Mouse (Mus musculus) stomach, embryonic 16.5 days (tissue): ENCODE measurements around the gene Wasf2. TPM values are rescaled to one million over a fixed set of nuclear protein-coding genes. Genes with fewer than 3 reads are reported as not detected.

Experiments
- ATAC-seq: fragments of 200-750 bp; cut with Nextera tagmentation; 2 replicates; pipeline ENCODE4 v1.8.0; 2017; ENCODE audit warnings: moderate number of reproducible peaks, moderate TSS enrichment; ENCODE audit not compliant: insufficient read depth, low FRiP score
- H3K27ac ChIP-seq: fragments of 300-500 bp; sonication (generic); 2 replicates; pipeline ENCODE4 v1.5.1; 2014; ENCODE audit warnings: low read length
- H3K27me3 ChIP-seq: fragments of 300-500 bp; sonication (generic); 2 replicates; pipeline ENCODE4 v1.6.1; 2014; ENCODE audit warnings: low read length, control low read depth, mixed read lengths; ENCODE audit not compliant: control insufficient read depth, insufficient read depth
- H3K36me3 ChIP-seq: fragments of 300-500 bp; sonication (generic); 2 replicates; pipeline ENCODE4 v1.6.1; 2014; ENCODE audit warnings: low read length; ENCODE audit not compliant: control insufficient read depth, insufficient read depth
- H3K4me1 ChIP-seq: fragments of 300-500 bp; sonication (generic); 2 replicates; pipeline ENCODE4 v1.6.1; 2014; ENCODE audit warnings: low read length, control low read depth, mixed read lengths; ENCODE audit not compliant: control insufficient read depth, insufficient read depth
- H3K4me2 ChIP-seq: fragments of 300-500 bp; sonication (generic); 2 replicates; pipeline ENCODE4 v1.6.1; 2014; ENCODE audit warnings: low read depth, low read length, mixed read lengths
- H3K4me3 ChIP-seq: fragments of 300-500 bp; sonication (generic); replicated peaks from 2 replicates; pipeline ENCODE4 v1.5.1; 2014; ENCODE audit warnings: mild to moderate bottlenecking, low read length
- H3K9ac ChIP-seq: fragments of 300-500 bp; sonication (generic); 2 replicates; pipeline ENCODE4 v1.6.1; 2014; ENCODE audit warnings: low read length
- H3K9me3 ChIP-seq: fragments of 300-500 bp; sonication (generic); replicated peaks from 2 replicates; pipeline ENCODE4 v1.6.1; 2016; ENCODE audit warnings: low read length, control low read depth; ENCODE audit not compliant: control insufficient read depth
- WGBS: fragments of 180-500 bp; shearing (Covaris S2); extraction: QIAGEN DNeasy Blood & Tissue Kit; methylation state at CpG from one replicate; pipeline ENCODE4 v1.1.7; 2014; 5-methylcytosine and 5-hydroxymethylcytosine counted together
- polyA plus RNA-seq: library from polyadenylated mRNA; unstranded; fragments of >200 nt; fragmentation: Nextera tagmentation; extraction: Ambion mirVana; gene quantifications from 2 replicates; pipeline ENCODE4 v1.2.1, GENCODE M21; 2015

Gene Wasf2
- polyA plus RNA-seq, 1 experiment from 2014 or later = 84.3 TPM

DNA sequence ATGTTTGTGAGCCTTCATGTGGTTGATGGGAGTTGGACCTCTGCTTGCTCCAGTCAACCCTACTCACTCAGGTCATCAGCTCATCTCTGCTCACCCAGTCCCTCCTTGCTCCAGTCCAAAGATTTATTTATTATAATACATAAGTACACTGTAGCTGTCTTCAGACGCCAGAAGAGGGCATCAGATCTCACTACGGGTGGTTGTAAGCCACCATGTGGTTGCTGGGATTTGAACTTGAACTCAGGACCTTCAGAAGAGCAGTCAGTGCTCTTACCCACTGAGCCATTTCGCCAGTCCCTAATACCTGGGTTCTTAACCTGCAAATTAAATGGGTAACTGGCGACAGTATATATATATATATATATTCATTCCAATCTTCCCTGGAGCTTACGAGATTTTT is 105.1 kb downstream of the Wasf2 start:
- 76% methylated on average over 5 of the region's 5 CpGs for WGBS
- Histone ChIP-seq H3K9ac (no peak overlapping the region), H3K36me3 (no peaks in the 10 kb centered on the region), H3K27me3 (peaks cover 3% of the 10 kb centered on the region), H3K9me3 (no peaks in the 10 kb centered on the region), H3K4me1 (peaks cover 2% of the 10 kb centered on the region; the same call in 1 of the 2 replicates), H3K4me3 (no peak overlapping the region), H3K4me2 (no peak overlapping the region), H3K27ac (no peak overlapping the region)
- ATAC-seq = no peak

DNA sequence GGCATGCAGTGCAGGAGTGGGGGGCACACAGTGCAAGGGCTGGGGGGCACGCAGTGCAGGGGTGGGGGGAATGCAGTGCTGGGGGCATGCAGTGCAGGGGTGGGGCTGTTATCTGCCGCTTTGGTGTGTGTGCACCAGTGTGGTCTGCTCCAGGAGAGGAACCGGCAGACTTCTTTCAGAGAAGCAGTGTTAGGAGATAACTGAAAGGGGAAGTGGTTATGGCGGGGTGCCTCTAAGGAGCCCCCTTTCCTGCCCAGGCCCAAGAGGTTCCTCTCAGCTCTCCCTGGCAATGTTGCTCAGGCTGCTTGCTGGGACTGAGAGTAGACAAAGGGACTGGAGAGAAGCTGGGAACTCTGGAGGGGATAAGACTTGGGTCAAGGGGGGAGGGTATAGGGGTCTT is 107.6 kb downstream of the Wasf2 start:
- no peak overlapping the region for H3K4me3 ChIP-seq
- no peak overlapping the region for H3K9ac ChIP-seq
- H3K4me1 ChIP-seq = peaks cover 11% of the 10 kb centered on the region; the same call in 1 of the 2 replicates
- no peaks in the 10 kb centered on the region for H3K36me3 ChIP-seq
- H3K4me2 ChIP-seq = no peak overlapping the region
- no peaks in the 10 kb centered on the region for H3K9me3 ChIP-seq
- no peak for ATAC-seq
- peaks cover 3% of the 10 kb centered on the region for H3K27me3 ChIP-seq
- no peak overlapping the region for H3K27ac ChIP-seq
- 62% methylated on average over 4 of the region's 4 CpGs for WGBS

DNA sequence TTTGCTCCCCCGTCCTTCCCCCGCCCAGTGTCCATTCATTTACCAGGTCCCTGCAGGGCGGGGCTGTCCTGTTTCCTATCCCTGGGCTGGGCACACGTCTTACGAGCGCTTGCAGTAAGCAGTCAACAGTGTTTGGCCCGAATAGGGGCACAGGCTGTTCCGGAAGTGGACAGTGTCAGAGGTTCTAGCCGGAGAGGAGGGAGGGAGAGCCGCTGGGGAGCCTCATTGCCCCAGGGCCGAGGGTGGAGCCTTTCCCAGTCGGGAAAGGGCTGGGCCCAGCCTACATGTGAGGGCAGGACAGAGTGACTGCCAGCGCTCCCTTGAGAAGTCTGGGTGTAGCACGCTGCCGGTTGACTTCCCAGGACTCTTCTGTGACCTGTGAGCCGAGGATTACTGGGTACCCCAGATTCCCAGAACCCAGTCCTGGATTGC is 110.2 kb downstream of the Wasf2 start, which contains the start of gene Map3k6:
Gene Map3k6 (plus strand): TSS at position 329 of the 432 bp plus-strand sequence.
- Histone ChIP-seq H3K27ac (peak within 1 kb of the TSS; percentile 78), H3K9ac (peak within 1 kb of the TSS; percentile 84), H3K9me3 (no peaks in the 10 kb centered on the region), H3K4me3 (peak within 1 kb of the TSS; percentile 71), H3K4me2 (peak within 1 kb of the TSS; percentile 96), H3K4me1 (peaks cover 11% of the 10 kb centered on the region; the same call in 1 of the 2 replicates), H3K27me3 (peaks cover 3% of the 10 kb centered on the region), H3K36me3 (no peaks in the 10 kb centered on the region)
- peak; percentile 74 for ATAC-seq
- WGBS = 8% methylated on average over 16 of the region's 16 CpGs

- Histone ChIP-seq H3K27ac (peak overlapping the region; percentile 78), H3K27me3 (no peaks in the 10 kb centered on the region), H3K4me2 (peak overlapping the region; percentile 96), H3K4me3 (peak overlapping the region; percentile 71), H3K9me3 (no peaks in the 10 kb centered on the region), H3K36me3 (no peaks in the 10 kb centered on the region), H3K9ac (peak overlapping the region; percentile 84), H3K4me1 (peaks cover 11% of the 10 kb centered on the region; the same call in 1 of the 2 replicates)
- WGBS = under 1% methylated on average over 78 of the region's 78 CpGs
- peak; percentile 90 for ATAC-seq
Measured at GRCm38 (mm10) chr4:133240934-133241908, 110.9 kb downstream of the Wasf2 start.

GRCm38 (mm10) chr4:133241910-133242309 is 111.6 kb downstream of the Wasf2 start:
- H3K9ac ChIP-seq = peak overlapping the region; percentile 49; the same call in 1 of the 2 replicates
- 0 out of 2 replicates have a peak, but pooled peaks cover under 1% of the 10 kb centered on the region for H3K27me3 ChIP-seq
- no peak for ATAC-seq
- no peaks in the 10 kb centered on the region for H3K9me3 ChIP-seq
- 23% methylated on average over 11 of the region's 11 CpGs for WGBS
- H3K36me3 ChIP-seq = no peaks in the 10 kb centered on the region
- H3K27ac ChIP-seq = 0 out of 2 replicates have a peak overlapping the region, but pooled peaks have one; percentile 10
- peak overlapping the region; percentile 96 for H3K4me2 ChIP-seq
- peaks cover 12% of the 10 kb centered on the region for H3K4me1 ChIP-seq
- H3K4me3 ChIP-seq = peak overlapping the region; percentile 71

DNA sequence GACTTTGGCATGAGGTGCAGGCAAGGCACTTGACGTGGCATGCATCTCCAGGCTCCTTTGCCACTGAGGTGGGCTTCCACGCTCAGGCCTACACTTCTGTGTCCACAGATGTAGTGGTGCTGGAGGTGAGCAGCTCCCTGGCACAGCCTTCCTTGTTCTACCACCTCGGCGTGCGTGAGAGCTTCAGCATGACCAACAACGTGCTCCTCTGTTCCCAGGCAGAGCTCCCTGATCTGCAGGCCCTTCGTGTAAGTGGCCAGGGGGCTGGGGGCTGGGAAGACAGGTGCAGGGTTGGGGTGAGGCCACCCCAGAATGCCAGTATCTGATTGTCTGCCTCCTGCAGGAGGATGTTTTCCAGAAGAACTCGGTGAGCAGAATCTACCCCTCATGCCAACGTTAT is 112.4 kb downstream of the Wasf2 start:
- no peak overlapping the region for H3K4me3 ChIP-seq
- no peak overlapping the region for H3K9ac ChIP-seq
- H3K4me2 ChIP-seq = no peak overlapping the region
- 72% methylated on average over 9 of the region's 9 CpGs for WGBS
- peaks cover 17% of the 10 kb centered on the region for H3K4me1 ChIP-seq
- H3K27ac ChIP-seq = no peak overlapping the region
- no peaks in the 10 kb centered on the region for H3K9me3 ChIP-seq
- H3K36me3 ChIP-seq = no peaks in the 10 kb centered on the region
- ATAC-seq = no peak
- H3K27me3 ChIP-seq = peaks cover 9% of the 10 kb centered on the region

GRCm38 (mm10) chr4:133243538-133243937 is 113.2 kb downstream of the Wasf2 start:
- Histone ChIP-seq H3K9me3 (no peaks in the 10 kb centered on the region), H3K27me3 (peaks cover 13% of the 10 kb centered on the region), H3K4me2 (no peak overlapping the region), H3K4me3 (no peak overlapping the region), H3K36me3 (no peaks in the 10 kb centered on the region), H3K4me1 (peaks cover 17% of the 10 kb centered on the region), H3K27ac (no peak overlapping the region), H3K9ac (peak overlapping the region; percentile 31; the same call in 1 of the 2 replicates)
- no peak for ATAC-seq
- 25% methylated on average over 13 of the region's 13 CpGs for WGBS

DNA sequence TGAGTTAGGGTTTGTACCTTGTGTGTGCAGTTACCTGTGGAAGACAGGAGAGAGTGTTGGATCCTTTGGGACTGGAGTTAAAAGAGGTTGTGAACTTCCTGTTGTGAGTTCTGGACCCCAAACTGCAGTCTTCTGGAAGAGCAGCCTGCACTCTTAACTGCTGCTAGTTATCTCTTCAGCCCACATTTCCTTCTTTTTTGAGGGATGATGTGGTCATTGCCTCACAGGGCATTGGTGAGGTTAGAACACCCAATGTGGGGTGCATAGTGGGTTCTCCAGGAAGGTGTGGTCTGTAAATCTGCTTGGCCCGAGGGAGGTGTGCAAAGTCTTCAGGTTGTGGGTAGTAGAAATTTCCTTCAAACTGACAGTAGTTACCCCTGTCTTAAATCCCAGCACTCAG is 114.0 kb downstream of the Wasf2 start:
- Histone ChIP-seq H3K9ac (no peak overlapping the region), H3K27ac (no peak overlapping the region), H3K27me3 (peaks cover 13% of the 10 kb centered on the region), H3K4me1 (peaks cover 17% of the 10 kb centered on the region), H3K36me3 (no peaks in the 10 kb centered on the region), H3K4me2 (no peak overlapping the region), H3K4me3 (no peak overlapping the region), H3K9me3 (no peaks in the 10 kb centered on the region)
- WGBS = 70% methylated on average over 1 of the region's 1 CpGs
- no peak for ATAC-seq

- Histone ChIP-seq H3K9ac (peak overlapping the region; percentile 21; the same call in 1 of the 2 replicates), H3K4me2 (no peak overlapping the region), H3K4me1 (peaks cover 18% of the 10 kb centered on the region), H3K9me3 (no peaks in the 10 kb centered on the region), H3K27ac (no peak overlapping the region), H3K36me3 (no peaks in the 10 kb centered on the region), H3K4me3 (no peak overlapping the region), H3K27me3 (peaks cover 30% of the 10 kb centered on the region)
- ATAC-seq = no peak
- WGBS = 34% methylated on average over 15 of the region's 15 CpGs
Measured at GRCm38 (mm10) chr4:133247072-133247471, 116.8 kb downstream of the Wasf2 start.
